Mouse (Mus musculus): ENCODE results near the gene Zfp961. TPM values are rescaled to one million over a fixed set of nuclear protein-coding genes. Genes with fewer than 3 reads are reported as not detected.
A peak's percentile ranks its signal among the peaks of the same experiment; 100 is the strongest.
"Not testable (repeated sequence)": the region's sequence is repeated elsewhere in the genome, so short reads cannot be mapped to it uniquely, and the experiment has no call there.

The Zfp961 gene
- 10 to 100 TPM; 13.5 to 14.2 TPM for total RNA-seq (2021)

DNA sequence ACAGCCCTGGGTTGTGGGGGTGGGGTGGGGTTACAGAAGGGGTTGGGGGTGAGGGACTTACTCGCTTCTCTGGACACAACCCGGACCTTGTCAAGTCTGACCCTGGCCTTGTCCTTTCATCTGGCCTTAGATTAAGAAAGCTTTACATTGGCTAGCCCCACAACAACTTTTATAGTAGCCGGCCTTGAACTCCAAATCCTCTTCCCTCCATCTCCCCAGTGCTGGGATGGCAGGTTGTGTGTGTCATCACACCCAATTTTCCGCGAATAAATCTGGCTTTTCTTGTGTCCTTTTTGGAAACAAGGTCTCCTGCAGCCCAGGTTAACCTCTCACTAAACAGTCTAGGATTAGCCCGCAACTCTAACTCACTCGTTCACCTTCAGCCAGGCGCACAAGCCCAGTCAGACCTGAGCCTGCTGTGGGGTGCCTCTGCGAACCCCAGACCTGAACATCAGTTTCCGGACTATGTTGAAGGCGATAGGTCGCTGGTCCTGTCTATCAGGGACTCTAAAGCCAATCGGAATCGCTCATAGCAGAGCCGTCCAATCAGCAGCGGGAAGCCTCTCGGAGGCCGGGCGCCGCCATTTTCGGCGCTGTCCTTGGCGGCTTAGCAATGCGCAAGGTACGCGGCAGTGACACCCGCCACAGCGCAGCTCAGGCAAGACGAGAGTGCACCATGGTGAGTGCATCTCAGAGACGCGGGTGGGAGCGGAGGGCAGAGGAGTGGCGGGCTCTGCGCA lies at the start of gene Zfp961:
Gene Zfp961 (plus strand): TSS at position 557 of the 740 bp plus-strand sequence.
- DNase-seq (ENCODE audit: low spot score in 2 of 2) = peak; percentile 99
- intact Hi-C loops (cut with DNase I) = loop anchor here (2.0 kb wide), 1 partner anchor 28 kb away; no protein-coding TSS in a partner anchor

DNA sequence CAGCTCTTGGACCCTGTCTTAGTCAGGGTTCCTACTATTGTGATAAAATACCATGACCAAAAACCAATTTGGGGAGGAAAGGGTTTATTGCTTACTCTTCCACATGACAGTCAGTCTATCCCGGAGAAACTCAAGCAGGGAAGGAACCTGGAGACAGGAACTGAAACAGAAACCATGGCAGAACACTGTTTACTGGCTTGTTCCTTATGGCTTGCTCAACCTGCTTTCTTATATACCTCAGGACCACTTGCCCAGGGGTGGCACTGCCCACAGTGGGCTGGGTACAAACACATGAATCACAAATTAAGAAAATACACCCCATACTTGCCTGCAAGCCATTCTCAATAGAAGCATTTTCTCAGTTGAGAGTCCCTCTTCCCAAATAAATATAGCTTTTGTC lies 47.8 kb upstream of the Zfp961 start:
- DNase-seq (ENCODE audit: low spot score in 2 of 2); intact Hi-C loops (cut with DNase I): not testable (repeated sequence)

DNA sequence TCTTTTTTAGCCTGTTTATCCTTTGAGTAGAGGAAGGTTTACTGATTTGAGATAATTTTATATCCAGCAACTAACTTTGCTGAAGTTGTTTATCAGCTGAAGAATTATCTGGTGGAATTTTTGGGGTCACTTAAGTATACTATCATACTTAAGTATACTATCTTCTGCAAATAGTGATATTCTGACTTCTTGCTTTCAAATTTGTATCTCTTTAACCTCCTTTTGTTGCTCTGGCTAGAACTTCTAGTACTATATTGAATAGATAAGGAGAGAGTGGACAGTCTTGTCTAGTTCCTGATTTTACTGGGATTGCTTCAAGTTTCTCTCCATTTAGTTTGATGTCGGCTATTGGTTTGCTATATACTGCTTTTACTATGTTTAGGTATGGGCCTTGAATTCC lies 44.0 kb upstream of the Zfp961 start:
- intact Hi-C loops (cut with DNase I) = no loop called here
- no peak for DNase-seq (ENCODE audit: low spot score in 2 of 2)

- intact Hi-C loops (cut with DNase I) = loop anchor here (1.0 kb wide), 2 partner anchors 14 to 26 kb away; partner anchors contain the start of gene Zfp709
- no peak for DNase-seq (ENCODE audit: low spot score in 2 of 2)
These were observed 43.0 kb upstream of the Zfp961 start for GRCm38 (mm10) chr8:71907798-71908257.

- peak; percentile 91 to 93 for DNase-seq (ENCODE audit: low spot score in 2 of 2)
- intact Hi-C loops (cut with DNase I) = loop anchor here (1.0 kb wide), 2 partner anchors 14 to 26 kb away; partner anchors contain the start of gene Zfp709
These were observed 42.3 kb upstream of the Zfp961 start, which contains the start of the genes Zfp882 and Zfp617 for GRCm38 (mm10) chr8:71908309-71909261. Gene Zfp882, plus strand, starts transcription at chr8:71908608. Gene Zfp617, plus strand, starts transcription at chr8:71908635.

DNA sequence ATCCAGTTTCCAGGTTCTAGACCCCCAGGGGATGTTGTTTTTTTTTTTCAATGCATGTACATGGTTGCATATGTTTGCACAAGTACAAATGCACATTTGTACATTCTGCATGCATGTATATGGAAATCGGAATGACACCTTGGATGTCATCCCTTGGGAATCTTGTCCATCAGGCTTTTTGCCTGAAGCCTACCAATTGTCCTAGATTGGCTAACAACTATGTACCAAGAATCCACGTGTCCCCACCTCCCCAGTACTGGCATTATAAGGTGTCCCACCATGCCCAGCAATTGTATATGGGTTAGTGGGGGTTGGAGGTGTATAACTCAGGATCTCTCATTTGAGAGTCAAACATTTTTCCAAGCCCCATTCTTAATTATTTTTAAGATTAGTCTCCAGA lies 38.6 kb upstream of the Zfp961 start:
- DNase-seq (ENCODE audit: low spot score in 2 of 2) = no peak
- intact Hi-C loops (cut with DNase I) = no loop called here

DNA sequence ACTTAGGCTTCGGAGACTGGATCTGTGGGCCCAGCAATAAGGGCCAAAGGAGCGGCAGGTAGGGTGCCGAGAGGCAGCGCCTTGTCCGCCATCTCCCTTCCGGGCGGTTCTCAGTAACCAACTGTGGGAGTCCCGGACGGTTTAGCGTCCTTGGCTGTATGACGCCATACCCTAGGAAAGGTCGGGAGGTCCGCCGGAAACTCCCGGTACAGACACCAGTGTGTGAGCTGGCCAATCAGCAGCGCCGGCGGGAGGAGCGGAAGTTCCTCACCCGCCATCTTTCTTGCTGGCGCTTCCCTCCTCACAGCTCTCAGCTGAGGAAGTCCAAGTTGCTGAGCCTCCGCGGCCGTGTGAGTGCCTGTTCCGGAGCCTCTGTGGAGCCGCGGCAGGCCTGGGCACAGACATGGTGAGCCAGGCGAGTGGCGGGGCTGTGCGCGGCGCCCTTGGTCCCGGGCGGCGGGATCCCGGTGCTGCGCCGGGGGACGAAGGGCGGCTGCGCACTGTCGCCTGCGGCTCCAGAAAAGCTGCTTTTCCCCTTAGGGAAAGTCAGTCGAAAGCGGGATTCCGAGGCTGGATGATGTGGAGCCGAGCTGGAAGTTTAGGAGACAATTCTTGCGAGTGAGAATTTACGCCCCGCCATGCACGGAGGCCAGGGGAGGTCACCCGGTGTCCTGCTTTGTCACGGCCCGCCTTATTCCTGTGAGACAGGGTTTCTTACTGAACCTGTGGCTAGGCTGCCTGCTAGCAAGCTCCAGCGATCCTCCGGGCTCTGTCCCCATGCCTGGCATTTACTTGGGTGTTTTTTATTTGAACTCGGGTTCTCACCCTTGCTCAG lies 28.1 kb upstream of the Zfp961 start:
- intact Hi-C loops (cut with DNase I) = loop anchor here (1.0 to 2.0 kb wide), 2 partner anchors 14 to 28 kb away; partner anchors contain the start of genes Zfp617, Zfp882 and Zfp961
- peak; percentile 95 to 98 for DNase-seq (ENCODE audit: low spot score in 2 of 2)

GRCm38 (mm10) chr8:71925791-71926190 lies 25.0 kb upstream of the Zfp961 start:
- intact Hi-C loops (cut with DNase I) = no loop called here
- DNase-seq (ENCODE audit: low spot score in 2 of 2) = no peak

DNA sequence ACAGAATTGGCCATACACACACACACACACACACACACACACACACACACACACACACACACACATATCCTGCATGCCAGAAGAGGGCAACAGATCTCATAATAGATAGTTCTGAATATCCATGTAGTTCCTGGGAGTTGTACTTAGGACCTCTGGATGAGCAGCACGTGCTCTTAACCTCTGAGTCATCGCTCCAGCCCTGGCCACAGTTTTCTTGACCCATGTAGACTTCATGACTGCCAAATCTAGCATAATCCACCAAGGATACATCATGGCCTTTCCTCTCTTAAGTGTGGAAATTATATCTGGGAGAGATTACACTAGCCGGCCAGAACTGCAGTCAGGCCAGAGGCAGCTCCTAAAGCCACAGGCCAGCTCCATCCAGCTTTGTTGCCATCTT lies 24.3 kb upstream of the Zfp961 start:
- intact Hi-C loops (cut with DNase I) = no loop called here
- no peak for DNase-seq (ENCODE audit: low spot score in 2 of 2)

- DNase-seq (ENCODE audit: low spot score in 2 of 2) = no peak
- intact Hi-C loops (cut with DNase I) = no loop called here
These were observed 23.1 kb upstream of the Zfp961 start for GRCm38 (mm10) chr8:71927779-71928178.

DNA sequence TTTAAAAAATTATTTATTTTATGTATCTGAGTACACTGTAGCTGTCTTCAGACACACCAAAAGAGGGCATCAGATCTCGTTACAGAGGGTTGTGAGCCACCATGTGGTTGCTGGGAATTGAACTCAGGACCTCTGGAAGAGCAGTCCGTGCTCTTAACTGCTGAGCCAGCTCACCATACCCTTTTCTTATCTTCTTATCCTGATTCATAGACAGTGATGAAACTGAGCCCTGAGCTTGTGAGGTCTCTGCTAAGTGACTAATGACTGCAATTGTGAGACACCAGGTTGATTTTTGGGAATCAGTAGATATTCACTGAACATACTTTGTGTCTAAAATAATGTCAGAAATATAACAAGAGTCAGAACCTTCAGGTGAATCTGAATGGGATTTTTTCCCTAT lies 12.8 kb upstream of the Zfp961 start:
- intact Hi-C loops (cut with DNase I); DNase-seq (ENCODE audit: low spot score in 2 of 2): not testable (repeated sequence)

- no peak for DNase-seq (ENCODE audit: low spot score in 2 of 2)
- intact Hi-C loops (cut with DNase I) = no loop called here
These were observed 10.3 kb upstream of the Zfp961 start for GRCm38 (mm10) chr8:71940293-71941208.

- DNase-seq (ENCODE audit: low spot score in 2 of 2) = no peak
- intact Hi-C loops (cut with DNase I) = no loop called here
These were observed 9.1 kb upstream of the Zfp961 start for GRCm38 (mm10) chr8:71941776-71942175.

GRCm38 (mm10) chr8:71948624-71949023 lies 2.2 kb upstream of the Zfp961 start:
- DNase-seq (ENCODE audit: low spot score in 2 of 2) = no peak
- intact Hi-C loops (cut with DNase I) = no loop called here

DNA sequence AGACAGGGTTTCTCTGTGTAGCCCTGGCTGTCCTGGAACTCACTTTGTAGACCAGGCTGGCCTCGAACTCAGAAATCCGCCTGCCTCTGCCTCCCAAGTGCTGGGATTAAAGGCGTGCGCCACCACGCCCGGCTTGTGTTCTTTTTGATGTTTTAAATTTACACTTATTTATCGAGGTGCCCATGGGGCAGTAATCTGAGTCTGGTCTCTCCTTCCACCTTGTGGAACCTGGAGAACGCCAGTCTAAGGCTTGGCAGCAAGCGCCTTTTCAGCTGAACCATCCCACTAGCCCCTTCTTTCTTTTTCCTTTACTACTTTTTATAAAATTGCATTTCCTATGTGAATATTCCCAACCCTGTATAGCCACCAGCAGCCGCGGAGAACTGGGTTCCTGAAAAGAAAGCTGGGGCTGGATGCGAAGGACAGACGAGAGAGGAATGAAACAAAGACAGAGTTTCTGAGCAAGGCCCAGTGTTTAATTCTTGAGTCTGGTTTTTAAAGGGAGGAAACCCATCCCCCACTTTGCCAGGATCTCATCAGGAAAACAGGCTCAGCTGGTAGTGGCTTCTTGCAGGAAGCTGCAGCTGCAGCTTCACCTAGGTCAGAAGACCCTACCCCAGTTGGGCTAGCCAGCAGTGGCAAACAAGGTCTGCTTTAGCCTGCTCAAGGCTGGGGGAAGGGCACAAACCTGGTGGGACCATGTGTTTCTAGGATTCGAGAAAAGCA lies 761 bp downstream of the Zfp961 start:
- intact Hi-C loops (cut with DNase I) = loop anchor here (2.0 kb wide), 1 partner anchor 29 kb away; no protein-coding TSS in a partner anchor
- DNase-seq (ENCODE audit: low spot score in 2 of 2) = peak; percentile 3 to 7

GRCm38 (mm10) chr8:71952489-71952888 lies 1.7 kb downstream of the Zfp961 start:
- intact Hi-C loops (cut with DNase I) = no loop called here
- no peak for DNase-seq (ENCODE audit: low spot score in 2 of 2)

DNA sequence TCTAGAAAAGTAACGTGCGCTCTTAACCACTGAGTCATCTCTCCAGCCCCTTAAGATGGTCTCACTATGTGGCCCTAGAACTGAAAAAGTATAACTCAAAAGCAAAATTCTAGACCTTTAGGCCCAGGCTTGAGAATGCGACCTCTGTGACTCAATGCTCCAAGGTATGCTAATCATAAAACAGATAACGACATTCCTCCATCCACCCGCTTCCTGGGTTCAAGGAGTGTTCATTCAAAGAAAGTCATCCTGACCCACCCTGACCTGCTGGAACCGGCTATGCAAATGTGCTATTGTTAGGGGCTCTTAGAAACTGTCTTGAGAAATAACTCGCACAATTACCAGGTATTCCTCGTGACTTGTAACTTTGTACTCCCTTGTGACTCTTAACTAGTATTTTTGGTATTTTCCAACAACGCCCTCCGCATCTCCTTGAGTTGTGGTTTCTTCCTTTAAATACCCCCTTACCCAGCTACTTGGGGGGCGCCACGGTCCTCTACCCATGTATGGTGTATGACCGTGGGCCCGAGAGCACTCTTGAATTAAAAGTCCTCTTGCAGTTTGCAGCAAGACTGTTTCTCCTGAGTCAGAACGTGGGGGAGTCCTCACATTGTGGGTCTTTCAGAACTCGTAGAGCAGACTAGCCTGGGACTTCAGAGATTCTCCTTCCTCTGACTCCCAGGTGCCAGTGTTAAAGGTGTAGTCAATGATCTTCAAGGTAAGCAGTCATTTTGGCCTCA lies 2.3 kb downstream of the Zfp961 start:
- DNase-seq (ENCODE audit: low spot score in 2 of 2); intact Hi-C loops (cut with DNase I): not testable (repeated sequence)
